Mouse (Mus musculus) hematopoietic stem cell, adult 5-6 weeks (primary cell): ENCODE data around the gene Vegfd. TPM values are rescaled to one million over a fixed set of nuclear protein-coding genes. Genes with fewer than 3 reads are reported as not detected.

Experiments
- ATAC-seq, 2 experiments: fragments of 125-278 bp in 1 of 2; replicated peaks in 1 of 2; 2 replicates each; pipeline ENCODE4 v1.8.0; 2016 to 2017; ENCODE audit warnings: inconsistent platforms in 2 of 2, mild to moderate bottlenecking in 2 of 2, moderate number of reproducible peaks in 2 of 2, low read depth in 1 of 2, moderate TSS enrichment in 1 of 2; ENCODE audit not compliant: low FRiP score in 2 of 2, poor library complexity in 2 of 2, severe bottlenecking in 2 of 2, insufficient read depth in 1 of 2, low TSS enrichment in 1 of 2
- total RNA-seq: library from RNA; stranded (forward); fragments of 172-1452, 232-1000 nt; gene quantifications from 2 replicates; pipeline ENCODE4 v1.2.3, GENCODE M21; 2017

Gene Vegfd
- total RNA-seq, 1 experiment from 2014 or later, result not detected

- ATAC-seq, result no peak
Measured at GRCm38 (mm10) chrX:164446835-164447681, 73.9 kb downstream of the Vegfd start.

- no peak for ATAC-seq
Measured at GRCm38 (mm10) chrX:164447682-164448071, 74.5 kb downstream of the Vegfd start.

- no peak; a peak in 1 of 4 replicates for ATAC-seq
Measured at GRCm38 (mm10) chrX:164449201-164449600, 76.0 kb downstream of the Vegfd start.

Other genes with a start within 250 kb of the Vegfd start
- gene Ace2, start 234.0 kb upstream of the Vegfd start, total RNA-seq, result not detected in 2 replicates
- gene Bmx, start 115.2 kb upstream of the Vegfd start, total RNA-seq, result 1.9 and 5.7 TPM in 2 replicates
- gene Pir, start 104.0 kb upstream of the Vegfd start, total RNA-seq, result 0.69 TPM in 2 replicates
- 18.4 and 27.7 TPM in 2 replicates for gene Piga, start 46.4 kb downstream of the Vegfd start, total RNA-seq
- gene Asb11, start 63.6 kb downstream of the Vegfd start, total RNA-seq, result not detected in 2 replicates
- not detected in 2 replicates for gene Asb9, start 132.9 kb downstream of the Vegfd start, total RNA-seq